Mouse (Mus musculus) CH12.LX (cell line): ENCODE results near the gene Ap4s1. TPM values are rescaled to one million over a fixed set of nuclear protein-coding genes. Genes with fewer than 3 reads are reported as not detected.

Experiments used
- DNase-seq: peaks from one replicate; pipeline ENCODE4 v3.0.0-alpha.2; 2013; ENCODE audit errors: extremely low read depth
- H3K27ac ChIP-seq: 2 replicates; pipeline ENCODE4 v1.5.1; 2012; ENCODE audit warnings: low read depth, mild to moderate bottlenecking, control low read depth, moderate library complexity; ENCODE audit not compliant: insufficient read depth
- H3K27me3 ChIP-seq: replicated peaks from 2 replicates; pipeline ENCODE3; 2012; ENCODE audit warnings: inconsistent platforms
- H3K36me3 ChIP-seq, 2 experiments: replicated peaks in 1 of 2; 2 replicates each; pipeline versions ENCODE3 to v1.6.1; 2012; ENCODE audit warnings: inconsistent platforms in 1 of 2, low read length in 1 of 2, mild to moderate bottlenecking in 1 of 2, mixed read lengths in 1 of 2, moderate library complexity in 1 of 2; ENCODE audit not compliant: control insufficient read depth in 1 of 2, insufficient read depth in 1 of 2
- H3K4me1 ChIP-seq, 2 experiments: 2 replicates each; pipeline ENCODE4 v1.6.1; 2012; ENCODE audit warnings: inconsistent platforms in 1 of 2, moderate library complexity in 1 of 2; ENCODE audit not compliant: insufficient read depth in 2 of 2, control insufficient read depth in 1 of 2
- H3K4me2 ChIP-seq: 2 replicates; pipeline ENCODE4 v1.6.1; 2012; ENCODE audit warnings: low read depth, mild to moderate bottlenecking, control low read depth; ENCODE audit not compliant: poor library complexity, insufficient read depth, severe bottlenecking
- H3K4me3 ChIP-seq, 3 experiments: fragments of 150-350 bp in 1 of 3; sonication (generic) in 1 of 3; replicated peaks in 1 of 3; 2 replicates each; pipeline versions ENCODE3 to v1.5.1; 2011 to 2012; ENCODE audit warnings: low read depth in 2 of 3, low read length in 2 of 3, mild to moderate bottlenecking in 2 of 3, moderate library complexity in 2 of 3, control low read depth in 1 of 3, improper control_type of control experiment in 1 of 3, inconsistent platforms in 1 of 3, mixed read lengths in 1 of 3; ENCODE audit not compliant: poor library complexity in 1 of 3
- H3K79me2 ChIP-seq: replicated peaks from 2 replicates; pipeline ENCODE4 v1.6.1; 2012; ENCODE audit warnings: mild to moderate bottlenecking, moderate library complexity; ENCODE audit not compliant: control insufficient read depth, poor library complexity, insufficient read depth, severe bottlenecking; ENCODE audit errors: extremely low read depth
- H3K9ac ChIP-seq: 2 replicates; pipeline ENCODE4 v1.6.1; 2012; ENCODE audit warnings: low read depth, mild to moderate bottlenecking, control low read depth, moderate library complexity; ENCODE audit not compliant: insufficient read depth
- H3K9me3 ChIP-seq: replicated peaks from 2 replicates; pipeline ENCODE3; 2012; ENCODE audit warnings: low read length, inconsistent platforms, mixed read lengths
- CHD2 ChIP-seq: IDR thresholded peaks from 2 replicates; pipeline ENCODE4 v1.6.1; 2011; ENCODE audit warnings: low read length, improper control_type of control experiment
- CTCF ChIP-seq, 2 experiments: IDR thresholded peaks in 1 of 2; conservative IDR thresholded peaks in 1 of 2; 2 replicates each; pipeline ENCODE4 v1.5.1; 2011 to 2012; ENCODE audit warnings: low read depth in 2 of 2, low read length in 2 of 2, improper control_type of control experiment in 1 of 2, inconsistent platforms in 1 of 2, mild to moderate bottlenecking in 1 of 2, moderate library complexity in 1 of 2
- E2F4 ChIP-seq: IDR thresholded peaks from 2 replicates; pipeline ENCODE4 v1.6.1; 2011; ENCODE audit warnings: low read depth, low read length, improper control_type of control experiment; ENCODE audit not compliant: insufficient replicate concordance
- ELF1 ChIP-seq: IDR thresholded peaks from 2 replicates; pipeline ENCODE4 v1.6.1; 2014; ENCODE audit warnings: low read depth, mild to moderate bottlenecking, inconsistent platforms, low read length, improper control_type of control experiment
- ETS1 ChIP-seq: conservative IDR thresholded peaks from 2 replicates; pipeline ENCODE4 v1.6.1; 2012; ENCODE audit warnings: low read depth, mild to moderate bottlenecking, inconsistent platforms, low read length, improper control_type of control experiment, moderate library complexity
- JUND ChIP-seq: conservative IDR thresholded peaks from 2 replicates; pipeline ENCODE4 v1.6.1; 2011; ENCODE audit warnings: low read depth, low read length, improper control_type of control experiment
- KAT2A ChIP-seq: IDR thresholded peaks from 2 replicates; pipeline ENCODE4 v1.6.1; 2012; ENCODE audit warnings: low read length, improper control_type of control experiment, inconsistent platforms; ENCODE audit not compliant: insufficient replicate concordance
- MAFK ChIP-seq: IDR thresholded peaks from 2 replicates; pipeline ENCODE4 v1.6.1; 2011; ENCODE audit warnings: low read length, improper control_type of control experiment; ENCODE audit not compliant: insufficient replicate concordance
- MAX ChIP-seq: IDR thresholded peaks from 2 replicates; pipeline ENCODE4 v1.6.1; 2011; ENCODE audit warnings: low read length, improper control_type of control experiment
- NELFE ChIP-seq: IDR thresholded peaks from 2 replicates; pipeline ENCODE4 v1.6.1; 2011; ENCODE audit warnings: low read depth, low read length, improper control_type of control experiment
- NRF1 ChIP-seq: IDR thresholded peaks from 2 replicates; pipeline ENCODE4 v1.6.1; 2014; ENCODE audit warnings: low read depth, mild to moderate bottlenecking, inconsistent platforms, low read length, improper control_type of control experiment, moderate library complexity
- PAX5 ChIP-seq: IDR thresholded peaks from 2 replicates; pipeline ENCODE4 v1.6.1; 2012; ENCODE audit warnings: low read length, inconsistent platforms, mixed read lengths
- POLR2A ChIP-seq: IDR thresholded peaks from 2 replicates; pipeline ENCODE4 v1.6.1; 2011; ENCODE audit warnings: low read depth, mild to moderate bottlenecking, improper control_type of control experiment, low read length
- POLR2AphosphoS2 ChIP-seq: IDR thresholded peaks from 2 replicates; pipeline ENCODE4 v1.6.1; 2011; ENCODE audit warnings: low read depth, low read length, improper control_type of control experiment
- RAD21 ChIP-seq: IDR thresholded peaks from 2 replicates; pipeline ENCODE4 v1.6.1; 2011; ENCODE audit warnings: low read depth, mild to moderate bottlenecking, low read length, improper control_type of control experiment, moderate library complexity
- SMC3 ChIP-seq: IDR thresholded peaks from 2 replicates; pipeline ENCODE4 v1.6.1; 2011; ENCODE audit warnings: low read depth, low read length, improper control_type of control experiment
- TBP ChIP-seq: conservative IDR thresholded peaks from 2 replicates; pipeline ENCODE4 v1.6.1; 2011; ENCODE audit warnings: low read depth, low read length, improper control_type of control experiment
- UBTF ChIP-seq: IDR thresholded peaks from 2 replicates; pipeline ENCODE4 v1.6.1; 2012; ENCODE audit warnings: low read depth, mild to moderate bottlenecking, inconsistent platforms, low read length, improper control_type of control experiment, moderate library complexity
- USF1 ChIP-seq: IDR thresholded peaks from 2 replicates; pipeline ENCODE4 v1.6.1; 2014; ENCODE audit warnings: low read depth, mild to moderate bottlenecking, inconsistent platforms, low read length, improper control_type of control experiment
- USF2 ChIP-seq: conservative IDR thresholded peaks from 2 replicates; pipeline ENCODE4 v1.6.1; 2011; ENCODE audit warnings: low read depth, low read length, improper control_type of control experiment
- ZC3H11A ChIP-seq: IDR thresholded peaks from 2 replicates; pipeline ENCODE4 v1.6.1; 2012; ENCODE audit warnings: low read depth, mild to moderate bottlenecking, inconsistent platforms, low read length, improper control_type of control experiment
- ZMIZ1 ChIP-seq: IDR thresholded peaks from 2 replicates; pipeline ENCODE4 v1.6.1; 2012; ENCODE audit warnings: low read depth, mild to moderate bottlenecking, inconsistent platforms, low read length, improper control_type of control experiment
- ZNF384 ChIP-seq: IDR thresholded peaks from 2 replicates; pipeline ENCODE4 v1.6.1; 2012; ENCODE audit warnings: low read depth, low read length, improper control_type of control experiment, inconsistent platforms
- dilution Hi-C: fragments of 300-500 bp; cut with MboI; formaldehyde crosslinking; loops from 2 replicates; pipeline ENCODE4 v1.14.3; 2020; ENCODE audit warnings: low sequenced_read_pairs; ENCODE audit not compliant: extremely low pct_unique_long_range_greater_than_20kb, extremely low pct_ligation_motif_present
- in situ Hi-C: fragments of 300-500 bp; cut with MboI; formaldehyde crosslinking; loops from 3 replicates; pipeline ENCODE4 v1.14.3; 2019; ENCODE audit warnings: low sequenced_read_pairs, low pct_ligation_motif_present, low pct_unique_long_range_greater_than_20kb, mixed read lengths
- polyA plus RNA-seq: library from polyadenylated mRNA; unstranded; fragments of >175 nt; gene quantifications from 2 replicates; pipeline ENCODE4 v1.2.1, GENCODE M21; 2012; ENCODE audit warnings: low read depth; ENCODE audit not compliant: insufficient read length
- total RNA-seq, 2 experiments: library from RNA; depleted of rRNA; stranded (reverse); fragments of 300-350 nt in 1 of 2; fragments of >200 nt in 1 of 2; gene quantifications; 2 replicates each; pipeline ENCODE4 v1.2.3; 2012 to 2014

The Ap4s1 gene
- total and polyA plus RNA-seq, 3 experiments = 11.0 to 32.4 (median 20.5) TPM

DNA sequence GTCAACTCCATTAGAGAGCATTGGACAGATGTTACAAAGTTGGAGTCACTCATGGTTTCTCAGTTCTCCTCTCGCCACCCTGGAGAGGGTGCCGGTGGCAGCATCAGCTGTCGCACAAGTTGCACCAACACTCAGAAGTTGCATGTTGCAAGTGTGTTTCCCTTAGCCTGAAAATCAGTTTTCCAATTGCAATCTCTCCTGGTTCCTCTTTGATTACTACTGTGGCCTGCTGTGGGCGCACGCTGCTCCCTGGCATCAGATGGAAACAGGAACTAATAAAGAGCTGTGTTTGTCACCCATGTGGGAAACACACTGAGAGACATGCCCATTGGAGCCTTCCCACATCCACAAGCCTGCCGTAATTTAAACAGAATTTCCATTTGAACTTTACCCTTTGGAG lies 27.8 kb downstream of the Ap4s1 start:
- no peaks in the 10 kb centered on the region for H3K27me3 ChIP-seq
- no peaks in the 10 kb centered on the region for H3K79me2 ChIP-seq
- dilution Hi-C loops = no loop called here
- TF ChIP-seq USF2 = no peak
- no peak for TF ChIP-seq KAT2A
- TF ChIP-seq ELF1 = no peak
- TF ChIP-seq CTCF (conservative IDR thresholded peaks at IDR 0.05 in 1 of 2, IDR thresholded peaks at IDR 0.05 in 1 of 2; ENCODE audit: low read depth in 2 of 2, low read length in 2 of 2) = no peak
- no peak for TF ChIP-seq CHD2
- TF ChIP-seq ZMIZ1 = no peak
- TF ChIP-seq, all 38 proteins: peak for 0
- H3K4me2 ChIP-seq = no peak overlapping the region
- peaks cover 4 to 22% of the 10 kb centered on the region in 2 experiments for H3K36me3 ChIP-seq
- in situ Hi-C loops = no loop called here
- H3K27ac ChIP-seq = no peak overlapping the region
- H3K4me1 ChIP-seq = peaks cover 0 to 8% of the 10 kb centered on the region in 2 experiments; a peak in 2 of 4 replicates
- DNase-seq = no peak
- no peaks in the 10 kb centered on the region for H3K9me3 ChIP-seq
- H3K9ac ChIP-seq = no peak overlapping the region
- no peak overlapping the region for H3K4me3 ChIP-seq

DNA sequence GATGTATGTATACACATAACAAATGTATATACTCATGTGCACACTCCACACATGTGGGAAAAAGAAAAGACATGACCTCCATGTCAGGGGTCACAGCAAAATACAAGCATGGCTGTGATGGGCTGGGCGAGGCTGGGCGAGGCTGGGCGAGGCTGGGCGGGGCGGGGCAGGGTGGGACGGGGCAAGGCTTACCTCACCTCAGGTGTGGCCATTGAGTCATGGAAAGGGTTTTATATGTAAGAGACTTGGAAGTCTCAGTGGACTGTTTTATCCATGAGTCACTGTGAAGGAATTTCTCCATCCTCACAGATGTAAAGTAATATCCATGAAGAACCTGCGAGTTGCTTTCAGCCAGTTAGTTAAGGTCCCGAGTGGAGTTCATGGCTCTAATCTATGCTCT lies 31.0 kb downstream of the Ap4s1 start:
- no peak for DNase-seq
- TF ChIP-seq JUND (no peak), POLR2A (no peak), SMC3 (no peak), USF1 (no peak), MAFK (no peak), E2F4 (no peak), USF2 (no peak), POLR2AphosphoS2 (no peak), ETS1 (no peak), MAX (no peak), KAT2A (no peak), UBTF (no peak), ZC3H11A (no peak), PAX5 (no peak), NELFE (no peak), NRF1 (no peak), ZNF384 (no peak), TBP (no peak), RAD21 (no peak)
- no peaks in the 10 kb centered on the region for H3K27me3 ChIP-seq
- peaks cover 0 to 6% of the 10 kb centered on the region in 2 experiments; a peak in 2 of 4 replicates for H3K4me1 ChIP-seq
- H3K27ac ChIP-seq = no peak overlapping the region
- H3K79me2 ChIP-seq = no peaks in the 10 kb centered on the region
- H3K9ac ChIP-seq = no peak overlapping the region
- no peak overlapping the region for H3K4me3 ChIP-seq
- no peaks in the 10 kb centered on the region for H3K9me3 ChIP-seq
- H3K36me3 ChIP-seq = peaks cover 4 to 27% of the 10 kb centered on the region in 2 experiments
- in situ Hi-C loops = no loop called here
- dilution Hi-C loops = no loop called here
- H3K4me2 ChIP-seq = no peak overlapping the region
